Mouse (Mus musculus): ENCODE results near the gene Anp32e.
"Not testable (repeated sequence)": the region's sequence is repeated elsewhere in the genome, so short reads cannot be mapped to it uniquely, and the experiment has no call there.

The Anp32e gene

DNA sequence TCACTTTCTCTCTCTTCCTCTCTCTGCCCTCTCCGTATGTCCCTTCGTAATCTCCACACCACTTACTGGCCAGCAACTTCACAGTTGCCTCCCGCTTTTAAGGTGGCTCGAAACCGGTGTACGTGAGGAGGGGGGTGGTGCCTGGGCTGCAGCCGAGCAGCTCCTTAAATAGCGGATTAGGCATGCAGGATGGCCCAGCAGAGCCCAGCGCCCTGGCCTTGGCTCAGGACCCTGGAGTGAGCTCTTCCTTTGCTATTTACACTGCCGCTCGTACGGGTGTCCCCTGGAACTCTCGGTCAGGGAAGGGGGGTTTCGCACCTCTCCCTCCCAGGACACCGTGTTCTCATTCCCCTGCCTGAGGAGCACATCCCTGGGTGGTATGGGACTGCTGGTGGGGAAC is 24.5 kb upstream of the Anp32e start, which contains the start of gene Car14:
Gene Car14 (minus strand): TSS at position 124 of the 400 bp plus-strand sequence.
- DNase-seq = no peak

GRCm38 (mm10) chr3:95905146-95905939 is 23.7 kb upstream of the Anp32e start:
- peak; percentile 62 for DNase-seq

DNA sequence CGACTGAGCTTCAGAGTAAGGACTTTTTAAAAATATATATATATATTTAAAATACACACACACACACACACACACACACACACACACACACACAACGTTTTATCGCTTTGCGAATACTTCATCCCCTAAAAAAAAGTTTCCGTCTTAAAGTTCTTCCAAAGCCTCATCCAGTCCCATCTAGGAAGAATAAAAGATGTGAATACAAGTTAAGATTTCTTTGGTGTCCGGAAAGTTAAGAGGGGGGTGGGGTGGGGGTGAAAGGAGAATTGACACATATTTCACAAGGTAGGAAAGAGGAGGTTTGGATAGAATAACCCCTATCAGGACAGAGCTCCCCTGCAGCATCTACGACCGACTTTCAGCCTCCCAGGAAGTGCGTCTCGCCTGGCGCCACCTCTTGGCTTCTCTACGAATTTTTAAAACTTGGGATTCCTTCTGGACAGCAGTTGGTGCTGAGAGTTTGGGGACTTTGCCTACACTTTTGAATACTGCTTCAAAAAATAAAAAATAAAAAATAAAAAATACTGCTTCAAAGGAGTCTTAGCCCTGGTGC is 23.0 kb upstream of the Anp32e start:
- peak; percentile 68 for DNase-seq

DNA sequence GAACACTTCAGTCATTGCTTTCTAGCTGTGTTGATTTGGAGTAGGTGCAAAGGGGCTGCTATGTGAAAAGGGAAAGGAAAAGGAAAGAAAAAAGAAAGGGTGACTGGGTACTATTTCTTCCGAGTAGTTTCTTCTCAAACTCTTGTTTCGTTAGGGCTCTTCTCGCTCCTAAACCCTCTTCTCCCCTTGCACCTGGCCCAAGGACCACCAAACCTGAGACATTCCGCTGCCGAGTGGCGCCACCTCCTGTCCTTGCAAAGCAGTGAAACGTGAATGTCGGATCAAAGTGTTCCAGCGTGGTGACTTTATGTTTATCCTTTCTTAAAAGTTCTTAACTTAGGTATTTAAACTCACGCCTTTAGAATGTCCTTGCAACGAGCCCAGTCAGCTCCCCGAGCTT is 22.2 kb upstream of the Anp32e start:
- DNase-seq = peak; percentile 89

GRCm38 (mm10) chr3:95907613-95908012 is 21.4 kb upstream of the Anp32e start:
- no peak for DNase-seq

DNA sequence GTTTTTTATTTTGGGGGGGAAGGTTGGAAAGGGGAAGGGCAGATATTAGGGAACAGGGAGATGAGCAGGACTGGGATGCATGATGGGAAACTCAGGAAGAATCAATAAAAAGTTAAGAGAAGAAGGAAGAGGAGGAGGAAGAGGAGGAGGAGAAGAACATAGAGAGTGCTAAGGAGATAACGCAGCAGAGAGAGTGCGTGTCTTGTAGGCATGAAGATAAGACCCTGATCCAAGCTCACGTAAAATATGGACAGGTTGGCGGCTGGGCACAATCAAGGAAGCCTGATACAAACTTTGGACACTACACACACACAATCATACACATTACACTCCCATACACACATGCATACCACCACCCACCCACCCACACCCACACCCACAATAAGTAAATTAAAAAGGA is 14.3 kb upstream of the Anp32e start:
- DNase-seq = no peak

- no peak for DNase-seq
These were observed 12.3 kb upstream of the Anp32e start for GRCm38 (mm10) chr3:95916760-95917159.

- DNase-seq = not testable (repeated sequence)
These were observed 8.5 kb upstream of the Anp32e start for GRCm38 (mm10) chr3:95920532-95920931.

DNA sequence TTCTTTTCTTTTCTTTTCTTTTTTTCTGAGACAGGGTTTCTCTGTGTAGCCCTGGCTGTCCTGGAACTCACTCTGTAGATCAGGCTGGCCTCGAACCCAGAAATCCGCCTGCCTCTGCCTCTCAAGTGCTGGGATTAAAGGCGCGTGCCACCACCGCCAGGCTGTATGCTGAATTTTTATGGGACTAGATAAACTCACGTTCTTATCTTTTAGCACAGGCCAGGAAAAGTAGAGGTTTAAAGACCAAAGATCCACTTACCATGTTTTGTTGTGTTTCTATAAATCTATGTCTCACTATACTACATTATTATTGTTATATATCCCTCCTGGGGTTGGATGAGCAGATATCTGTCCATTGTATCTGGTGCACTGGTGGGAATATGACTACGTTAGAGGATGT is 5.6 kb upstream of the Anp32e start:
- not testable (repeated sequence) for DNase-seq

DNA sequence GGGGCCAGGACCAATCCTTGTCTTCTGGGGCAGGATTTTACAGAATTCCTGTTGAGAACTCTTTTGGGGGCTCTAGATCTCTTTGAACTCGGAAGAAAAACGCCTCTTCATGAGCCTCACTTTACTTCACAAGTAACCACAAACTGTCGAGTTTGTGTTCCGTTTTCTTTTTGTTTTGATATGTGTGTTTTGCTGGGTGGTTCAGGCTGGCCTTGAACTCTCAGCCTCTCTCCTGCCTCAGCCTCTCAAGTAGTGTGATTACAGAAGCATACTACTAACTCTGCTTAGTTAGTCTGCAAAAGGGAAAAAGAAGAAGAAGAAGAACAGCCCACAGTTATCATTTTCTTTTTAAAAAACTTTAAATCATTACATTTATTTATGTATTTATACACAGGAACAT is 4.9 kb upstream of the Anp32e start:
- DNase-seq = peak; percentile 51

DNA sequence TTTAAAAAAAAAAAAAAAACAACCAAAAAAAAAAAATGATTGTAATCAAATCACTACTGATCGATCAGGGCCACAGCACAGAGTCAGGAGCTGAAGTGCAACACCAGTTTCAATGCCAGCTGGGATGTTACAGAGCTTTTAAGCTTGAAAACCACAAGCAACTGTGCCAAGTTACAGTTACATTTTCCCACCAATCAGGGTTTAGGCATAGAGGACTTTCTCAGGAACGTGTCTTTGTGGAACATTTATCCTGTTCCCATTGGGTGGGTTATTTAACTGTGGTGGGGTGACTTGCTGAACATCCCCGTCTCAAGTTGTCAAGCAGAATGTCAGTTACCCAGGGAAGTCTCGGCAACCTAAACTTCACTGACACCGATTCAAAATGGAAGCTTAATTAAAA is 4.0 kb upstream of the Anp32e start:
- DNase-seq = peak; percentile 38

- peak; percentile 21 for DNase-seq
These were observed 787 bp upstream of the Anp32e start for GRCm38 (mm10) chr3:95928261-95928657.

GRCm38 (mm10) chr3:95929581-95930470 is 780 bp downstream of the Anp32e start:
- DNase-seq = peak; percentile 66

GRCm38 (mm10) chr3:95930471-95930789 is 1.4 kb downstream of the Anp32e start:
- DNase-seq = peak; percentile 37

GRCm38 (mm10) chr3:95931471-95931870 is 2.4 kb downstream of the Anp32e start:
- DNase-seq = no peak

GRCm38 (mm10) chr3:95932157-95932556 is 3.1 kb downstream of the Anp32e start:
- DNase-seq = peak; percentile 25

DNA sequence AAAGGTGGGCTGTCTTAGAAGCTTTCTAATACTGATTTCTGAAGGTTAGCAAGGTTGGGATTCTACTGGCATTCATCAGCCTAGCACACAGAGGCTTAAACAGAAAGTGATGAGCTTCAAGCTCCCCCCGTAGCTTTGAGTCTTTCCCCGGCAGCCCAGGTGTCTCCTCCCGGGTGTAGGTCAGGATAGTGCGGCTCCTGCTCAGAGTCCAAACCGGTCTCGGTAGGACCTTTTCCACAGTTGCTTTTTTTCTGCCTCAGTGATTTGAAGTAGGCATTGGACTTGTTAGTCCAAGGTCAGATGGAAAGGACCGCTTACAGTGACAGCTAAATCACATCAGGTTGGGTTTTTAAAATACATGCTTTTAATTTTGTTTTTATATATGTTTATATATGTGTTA is 3.5 kb downstream of the Anp32e start:
- DNase-seq = no peak

- DNase-seq = no peak
These were observed 4.2 kb downstream of the Anp32e start for GRCm38 (mm10) chr3:95933111-95933750.

GRCm38 (mm10) chr3:95934448-95934847 is 5.4 kb downstream of the Anp32e start:
- DNase-seq = no peak

GRCm38 (mm10) chr3:95938217-95938616 is 9.2 kb downstream of the Anp32e start:
- DNase-seq = no peak

DNA sequence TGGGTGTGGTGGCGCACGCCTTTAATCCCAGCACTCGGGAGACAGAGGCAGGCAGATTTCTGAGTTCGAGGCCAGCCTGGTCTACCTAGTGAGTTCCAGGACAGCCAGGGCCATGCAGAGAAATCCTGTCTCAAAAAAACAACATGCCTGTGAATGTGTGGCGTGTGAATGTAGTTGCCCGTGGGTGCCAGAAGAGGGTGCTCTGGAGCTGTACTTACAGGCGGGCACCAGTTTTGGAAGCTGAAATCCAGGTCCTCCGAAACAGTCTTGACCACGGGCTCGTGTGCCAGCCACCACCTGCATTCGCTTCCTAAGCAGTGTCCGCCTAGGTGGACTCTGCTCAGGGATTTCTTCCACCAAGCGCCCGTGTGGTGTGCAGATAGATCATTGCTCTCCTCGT is 9.8 kb downstream of the Anp32e start:
- DNase-seq = peak; percentile 36

GRCm38 (mm10) chr3:95942749-95943148 is 13.7 kb downstream of the Anp32e start:
- no peak for DNase-seq

DNA sequence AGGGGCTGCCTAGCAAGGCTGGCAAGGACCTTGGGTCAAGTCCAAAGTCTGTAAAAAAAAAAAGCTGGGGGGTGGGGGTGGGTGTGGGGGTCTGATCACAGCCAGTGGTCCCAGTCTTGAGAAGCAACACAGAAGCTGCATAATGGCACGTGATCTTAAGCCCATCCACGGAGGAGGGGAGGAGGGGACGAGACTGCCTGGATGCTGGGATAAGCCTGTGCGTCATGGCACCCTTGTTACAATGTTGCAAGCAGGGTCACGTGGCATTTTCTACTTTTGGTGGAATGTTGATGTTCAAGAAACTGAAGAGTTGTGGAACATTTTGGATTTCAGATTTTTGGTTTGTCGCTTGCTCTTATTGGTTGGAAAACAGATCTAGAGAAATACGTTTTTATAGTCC is 14.2 kb downstream of the Anp32e start:
- no peak for DNase-seq
